Mouse (Mus musculus) neural tube, embryonic 14.5 days (tissue): ENCODE results near the gene Slc7a8. TPM values are rescaled to one million over a fixed set of nuclear protein-coding genes. Genes with fewer than 3 reads are reported as not detected.

Experiments
- ATAC-seq: fragments of 200-750 bp; cut with Nextera tagmentation; 2 replicates; pipeline ENCODE4 v1.8.0; 2017; ENCODE audit warnings: low read depth, mild to moderate bottlenecking, moderate TSS enrichment, moderate library complexity
- H3K27ac ChIP-seq: fragments of 300-500 bp; sonication (generic); 2 replicates; pipeline ENCODE4 v1.5.1; 2014; ENCODE audit warnings: low read depth, mild to moderate bottlenecking, control low read depth, low read length, moderate library complexity, mixed read lengths
- H3K27me3 ChIP-seq: fragments of 300-500 bp; sonication (generic); 2 replicates; pipeline ENCODE4 v1.6.1; 2014; ENCODE audit warnings: low read length; ENCODE audit not compliant: control insufficient read depth, insufficient read depth
- H3K36me3 ChIP-seq: fragments of 300-500 bp; sonication (generic); 2 replicates; pipeline ENCODE4 v1.6.1; 2014; ENCODE audit warnings: low read length, mixed read lengths; ENCODE audit not compliant: control insufficient read depth, insufficient read depth
- H3K4me1 ChIP-seq: fragments of 300-500 bp; sonication (generic); 2 replicates; pipeline ENCODE4 v1.6.1; 2014; ENCODE audit warnings: low read length; ENCODE audit not compliant: control insufficient read depth, insufficient read depth
- H3K4me2 ChIP-seq: fragments of 300-500 bp; sonication (generic); 2 replicates; pipeline ENCODE4 v1.6.1; 2014; ENCODE audit warnings: mild to moderate bottlenecking, low read depth, low read length, control low read depth
- H3K4me3 ChIP-seq: fragments of 300-500 bp; sonication (generic); 2 replicates; pipeline ENCODE4 v1.5.1; 2014; ENCODE audit warnings: low read depth, low read length, control low read depth, mixed read lengths
- H3K9ac ChIP-seq: fragments of 300-500 bp; sonication (generic); replicated peaks from 2 replicates; pipeline ENCODE4 v1.6.1; 2014; ENCODE audit warnings: low read depth, mild to moderate bottlenecking, control low read depth, low read length, mixed read lengths
- H3K9me3 ChIP-seq: fragments of 300-500 bp; sonication (generic); 2 replicates; pipeline ENCODE4 v1.6.1; 2016; ENCODE audit warnings: low read length; ENCODE audit not compliant: control insufficient read depth
- WGBS: fragments of 180-500 bp; shearing (Covaris S2); extraction: QIAGEN DNeasy Blood & Tissue Kit; methylation state at CpG from one replicate; pipeline ENCODE4 v1.1.7; 2014; 5-methylcytosine and 5-hydroxymethylcytosine counted together
- polyA plus RNA-seq: library from polyadenylated mRNA; unstranded; fragments of >200 nt; fragmentation: Nextera tagmentation; extraction: Ambion mirVana; gene quantifications from 2 replicates; pipeline ENCODE4 v1.2.1, GENCODE M21; 2014

The Slc7a8 gene
- polyA plus RNA-seq, 1 experiment from 2014 or later: 7.3 TPM

GRCm38 (mm10) chr14:54720041-54720440 lies 61.7 kb downstream of the Slc7a8 start:
- Histone ChIP-seq H3K27me3 (no peaks in the 10 kb centered on the region), H3K4me1 (no peaks in the 10 kb centered on the region), H3K4me3 (no peak overlapping the region), H3K4me2 (no peak overlapping the region), H3K9me3 (no peaks in the 10 kb centered on the region), H3K27ac (no peak overlapping the region), H3K36me3 (no peaks in the 10 kb centered on the region), H3K9ac (no peak overlapping the region)
- 93% methylated on average over 11 of the region's 11 CpGs for whole genome bisulfite sequencing
- no peak for ATAC-seq

- H3K36me3 ChIP-seq: no peaks in the 10 kb centered on the region
- H3K27me3 ChIP-seq: no peaks in the 10 kb centered on the region
- no peak overlapping the region for H3K27ac ChIP-seq
- peak overlapping the region; percentile 76; the same call in 1 of the 2 replicates for H3K4me2 ChIP-seq
- no peak for ATAC-seq
- no peaks in the 10 kb centered on the region for H3K9me3 ChIP-seq
- WGBS: 82% methylated on average over 1 of the region's 1 CpGs
- no peak overlapping the region for H3K9ac ChIP-seq
- no peaks in the 10 kb centered on the region for H3K4me1 ChIP-seq
- no peak overlapping the region for H3K4me3 ChIP-seq
Measured at GRCm38 (mm10) chr14:54715402-54715801, 66.3 kb downstream of the Slc7a8 start.

- Histone ChIP-seq H3K36me3 (no peaks in the 10 kb centered on the region), H3K9ac (peak overlapping the region; percentile 44; the same call in 1 of the 2 replicates), H3K9me3 (no peaks in the 10 kb centered on the region), H3K4me1 (no peaks in the 10 kb centered on the region), H3K4me3 (peak overlapping the region; percentile 36), H3K27ac (no peak overlapping the region), H3K4me2 (peak overlapping the region; percentile 76), H3K27me3 (no peaks in the 10 kb centered on the region)
- peak; percentile 59 for ATAC-seq
- under 1% methylated on average over 15 of the region's 15 CpGs for WGBS
Measured at GRCm38 (mm10) chr14:54714617-54715081, 67.1 kb downstream of the Slc7a8 start.

- no peaks in the 10 kb centered on the region for H3K9me3 ChIP-seq
- H3K27ac ChIP-seq: no peak overlapping the region
- peak overlapping the region; percentile 36 for H3K4me3 ChIP-seq
- peak overlapping the region; percentile 44; the same call in 1 of the 2 replicates for H3K9ac ChIP-seq
- H3K27me3 ChIP-seq: no peaks in the 10 kb centered on the region
- ATAC-seq: peak; percentile 65
- no peaks in the 10 kb centered on the region for H3K36me3 ChIP-seq
- H3K4me2 ChIP-seq: peak overlapping the region; percentile 76
- 2% methylated on average over 13 of the region's 13 CpGs for WGBS
- H3K4me1 ChIP-seq: no peaks in the 10 kb centered on the region
Measured at GRCm38 (mm10) chr14:54714121-54714520, 67.6 kb downstream of the Slc7a8 start.

GRCm38 (mm10) chr14:54712861-54713260 lies 68.9 kb downstream of the Slc7a8 start:
- Histone ChIP-seq H3K4me2 (no peak overlapping the region), H3K4me1 (no peaks in the 10 kb centered on the region), H3K9me3 (no peaks in the 10 kb centered on the region), H3K36me3 (no peaks in the 10 kb centered on the region), H3K9ac (no peak overlapping the region), H3K27ac (no peak overlapping the region), H3K4me3 (no peak overlapping the region), H3K27me3 (no peaks in the 10 kb centered on the region)
- ATAC-seq: no peak
- 78% methylated on average over 8 of the region's 8 CpGs for WGBS

GRCm38 (mm10) chr14:54712074-54712473 lies 69.7 kb downstream of the Slc7a8 start, which contains the start of gene Cebpe:
Gene Cebpe (minus strand): TSS chr14:54712174.
- ATAC-seq: no peak
- Histone ChIP-seq H3K4me3 (no peak within 1 kb of the TSS), H3K27ac (no peak within 1 kb of the TSS), H3K36me3 (no peaks in the 10 kb centered on the region), H3K4me1 (no peaks in the 10 kb centered on the region), H3K27me3 (no peaks in the 10 kb centered on the region), H3K9ac (no peak within 1 kb of the TSS), H3K4me2 (no peak within 1 kb of the TSS), H3K9me3 (no peaks in the 10 kb centered on the region)
- WGBS: 87% methylated on average over 7 of the region's 7 CpGs

GRCm38 (mm10) chr14:54709054-54709453 lies 72.7 kb downstream of the Slc7a8 start:
- ATAC-seq: no peak
- Histone ChIP-seq H3K4me1 (no peaks in the 10 kb centered on the region), H3K4me2 (no peak overlapping the region), H3K36me3 (no peaks in the 10 kb centered on the region), H3K4me3 (no peak overlapping the region), H3K9me3 (no peaks in the 10 kb centered on the region), H3K27ac (no peak overlapping the region), H3K9ac (no peak overlapping the region), H3K27me3 (no peaks in the 10 kb centered on the region)
- 86% methylated on average over 9 of the region's 9 CpGs for WGBS

GRCm38 (mm10) chr14:54706589-54707320 lies 75.0 kb downstream of the Slc7a8 start:
- Histone ChIP-seq H3K9me3 (no peaks in the 10 kb centered on the region), H3K27ac (no peak overlapping the region), H3K4me3 (no peak overlapping the region), H3K4me2 (no peak overlapping the region), H3K9ac (no peak overlapping the region), H3K4me1 (no peaks in the 10 kb centered on the region), H3K36me3 (no peaks in the 10 kb centered on the region), H3K27me3 (no peaks in the 10 kb centered on the region)
- 66% methylated on average over 17 of the region's 17 CpGs for WGBS
- no peak for ATAC-seq

GRCm38 (mm10) chr14:54705844-54706243 lies 75.9 kb downstream of the Slc7a8 start:
- Histone ChIP-seq H3K9ac (no peak overlapping the region), H3K27me3 (no peaks in the 10 kb centered on the region), H3K36me3 (no peaks in the 10 kb centered on the region), H3K27ac (no peak overlapping the region), H3K9me3 (no peaks in the 10 kb centered on the region), H3K4me3 (no peak overlapping the region), H3K4me1 (no peaks in the 10 kb centered on the region), H3K4me2 (no peak overlapping the region)
- 57% methylated on average over 5 of the region's 5 CpGs for WGBS
- ATAC-seq: no peak
